Mouse (Mus musculus) layer of hippocampus, postnatal 25 days (tissue): ENCODE data around the gene Nucb1. TPM values are rescaled to one million over a fixed set of nuclear protein-coding genes. Genes with fewer than 3 reads are reported as not detected.

Experiments
- DNase-seq, 2 experiments: peaks; one replicate each; pipeline ENCODE4 v3.0.0; 2022; ENCODE audit warnings: mixed read lengths in 2 of 2, low spot score in 1 of 2; ENCODE audit errors: extremely low spot score in 1 of 2
- microRNA-seq, 2 experiments: library from miRNA; unstranded; fragments of <30 nt; microRNA quantifications; one replicate each; pipeline ENCODE4 v1.2.0; 2021
- total RNA-seq, 2 experiments: library from RNA; stranded (reverse); gene quantifications; 2 replicates each; pipeline ENCODE4 v1.2.3; 2021

Nucb1 gene
- total RNA-seq, 2 experiments from 2014 or later: 102 to 105 TPM

- DNase-seq: no peak
Measured at GRCm38 (mm10) chr7:45443526-45444420, 66.4 kb downstream of the Nucb1 start.

Small RNAs within 50 kb of the gene (microRNA-seq; reads per million reads assigned to microRNA genes)
- 0 to 0.20 reads per million in 2 experiments for gene Gm22133

Other genes starting within 250 kb of the Nucb1 start
- not detected for gene Slc6a21, start 232.9 kb downstream of the Nucb1 start, total RNA-seq
- gene Trpm4, start 176.6 kb downstream of the Nucb1 start, total RNA-seq: 10 to 100 TPM; 14.1 to 18.5 TPM
- under 1 TPM in 1 of 2 experiments, not detected in 1; 0.17 TPM for gene Hrc, start 175.1 kb downstream of the Nucb1 start, total RNA-seq
- gene Ppfia3, start 143.4 kb downstream of the Nucb1 start, total RNA-seq: 100 to 1,000 TPM; 129 to 134 TPM
- gene Lin7b, start 139.8 kb downstream of the Nucb1 start, total RNA-seq: 100 to 1,000 TPM; 151 to 155 TPM
- 100 to 1,000 TPM; 288 to 443 TPM for gene Snrnp70, start 114.7 kb downstream of the Nucb1 start, total RNA-seq
- gene Kcna7, start 104.8 kb downstream of the Nucb1 start, total RNA-seq: not detected
- gene Ntf5, start 96.7 kb downstream of the Nucb1 start, total RNA-seq: under 1 TPM in 1 of 2 experiments, not detected in 1; 0.22 TPM
- gene Lhb, start 89.6 kb downstream of the Nucb1 start, total RNA-seq: under 1 TPM in 1 of 2 experiments, not detected in 1; 0.57 TPM
- gene Gys1, start 75.6 kb downstream of the Nucb1 start, total RNA-seq: 10 to 100 TPM; 13.9 to 16.5 TPM
- 10 to 100 TPM; 34.3 to 40.6 TPM for gene Ruvbl2, start 72.3 kb downstream of the Nucb1 start, total RNA-seq
- 100 to 1,000 TPM; 204 to 228 TPM for gene Ftl1, start 50.5 kb downstream of the Nucb1 start, total RNA-seq
- gene Bax, start 43.5 kb downstream of the Nucb1 start, total RNA-seq: 10 to 100 TPM; 81.6 to 82.1 TPM
- not detected for gene Tulp2, start 28.5 kb downstream of the Nucb1 start, total RNA-seq
- gene Gm45808, start 23.6 kb downstream of the Nucb1 start, total RNA-seq: 1 to 10 TPM in 1 of 2 experiments, under 1 TPM in 1; 0.63 to 1.1 TPM
- gene Dhdh, start 21.6 kb downstream of the Nucb1 start, total RNA-seq: 1 to 10 TPM; 3.1 to 5.7 TPM
- 10 to 100 TPM; 19.6 to 21.6 TPM for gene Ppp1r15a, start 15.9 kb upstream of the Nucb1 start, total RNA-seq
- under 1 TPM; 0.47 TPM for gene Plekha4, start 15.9 kb upstream of the Nucb1 start, total RNA-seq
- under 1 TPM in 1 of 2 experiments, not detected in 1; 0.54 TPM for gene Hsd17b14, start 44.5 kb upstream of the Nucb1 start, total RNA-seq
- gene Bcat2, start 59.7 kb upstream of the Nucb1 start, total RNA-seq: 10 to 100 TPM; 20.5 to 23.4 TPM
- not detected for gene Fgf21, start 105.1 kb upstream of the Nucb1 start, total RNA-seq
- gene Fut1, start 106.9 kb upstream of the Nucb1 start, total RNA-seq: not detected
- not detected for gene Izumo1, start 111.4 kb upstream of the Nucb1 start, total RNA-seq
- 1 to 10 TPM; 6.1 to 6.5 TPM for gene Rasip1, start 117.1 kb upstream of the Nucb1 start, total RNA-seq
- 1 to 10 TPM; 3.1 to 3.4 TPM for gene Mamstr, start 129.6 kb upstream of the Nucb1 start, total RNA-seq
- under 1 TPM; 0.31 to 0.32 TPM for gene Fut2, start 156.0 kb upstream of the Nucb1 start, total RNA-seq
- 1 to 10 TPM; 3.4 to 4.5 TPM for gene Ntn5, start 173.6 kb upstream of the Nucb1 start, total RNA-seq
- gene Sec1, start 184.0 kb upstream of the Nucb1 start, total RNA-seq: under 1 TPM; 0.80 to 0.86 TPM
- 100 to 1,000 TPM; 164 to 190 TPM for gene Car11, start 189.4 kb upstream of the Nucb1 start, total RNA-seq
- gene Dbp, start 194.7 kb upstream of the Nucb1 start, total RNA-seq: 10 to 100 TPM; 65.3 to 80.4 TPM
- 100 to 1,000 TPM; 342 to 393 TPM for gene Rpl18, start 205.1 kb upstream of the Nucb1 start, total RNA-seq
- gene Sphk2, start 207.6 kb upstream of the Nucb1 start, total RNA-seq: 10 to 100 TPM; 33.7 to 34.7 TPM
- gene Fam83e, start 210.8 kb upstream of the Nucb1 start, total RNA-seq: under 1 TPM; 0.12 to 0.21 TPM
- not detected for gene Spaca4, start 215.4 kb upstream of the Nucb1 start, total RNA-seq